Mouse (Mus musculus): ENCODE data around the gene Tenm3.
"Not testable (repeated sequence)": the region's sequence is repeated elsewhere in the genome, so short reads cannot be mapped to it uniquely, and the experiment has no call there.

The Tenm3 gene

GRCm38 (mm10) chr8:48203611-48204010 lies 640.1 kb downstream of the Tenm3 start:
- no peak for DNase-seq (ENCODE audit: low read depth)

DNA sequence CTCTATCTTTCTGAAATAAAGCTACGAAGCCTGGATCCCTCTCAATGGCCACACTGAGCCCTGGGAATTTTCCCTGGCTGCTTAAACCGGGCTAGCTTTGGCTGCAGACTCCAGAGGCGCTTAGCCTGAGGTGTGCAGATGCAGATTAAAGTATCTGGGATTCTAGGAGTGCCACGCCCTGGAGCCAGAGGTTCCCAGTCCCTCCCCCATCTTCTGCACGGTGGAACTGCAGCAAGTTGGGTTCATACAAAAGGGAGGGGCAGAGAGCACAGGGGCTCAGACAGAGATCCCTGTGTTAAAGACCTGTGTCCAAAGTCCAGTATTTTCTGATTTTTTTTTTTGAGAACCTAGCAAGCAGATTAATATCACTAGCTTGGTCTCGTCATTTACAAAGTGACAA lies 640.6 kb downstream of the Tenm3 start:
- no peak for DNase-seq (ENCODE audit: low read depth)

DNA sequence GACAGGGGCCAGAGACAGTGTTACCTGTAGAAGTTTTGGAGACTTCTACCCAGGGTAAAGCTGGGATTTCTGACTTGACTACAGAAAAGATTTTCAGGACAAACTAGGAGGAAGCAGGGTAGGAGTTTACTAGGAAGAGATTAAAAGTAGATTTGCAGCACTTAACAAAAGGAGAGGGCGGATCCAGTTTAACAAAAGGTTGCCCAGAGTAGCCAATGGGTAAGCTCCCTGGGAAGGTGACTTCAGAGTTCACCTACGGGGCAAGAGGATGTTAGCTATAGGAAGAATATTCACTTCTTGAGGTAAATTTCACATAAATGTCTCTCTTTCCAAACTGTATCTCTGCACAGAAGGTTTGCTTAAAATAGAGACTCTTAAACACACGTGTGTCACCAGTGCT lies 641.1 kb downstream of the Tenm3 start:
- no peak for DNase-seq (ENCODE audit: low read depth)

GRCm38 (mm10) chr8:48199171-48199570 lies 644.6 kb downstream of the Tenm3 start:
- no peak for DNase-seq (ENCODE audit: low read depth)

- DNase-seq (ENCODE audit: low read depth), result no peak
Measured at GRCm38 (mm10) chr8:48195971-48196370, 647.8 kb downstream of the Tenm3 start.

- DNase-seq (ENCODE audit: low read depth), result no peak
Measured at GRCm38 (mm10) chr8:48188586-48188985, 655.2 kb downstream of the Tenm3 start.

- DNase-seq (ENCODE audit: low read depth), result no peak
Measured at GRCm38 (mm10) chr8:48183758-48184157, 660.0 kb downstream of the Tenm3 start.

DNA sequence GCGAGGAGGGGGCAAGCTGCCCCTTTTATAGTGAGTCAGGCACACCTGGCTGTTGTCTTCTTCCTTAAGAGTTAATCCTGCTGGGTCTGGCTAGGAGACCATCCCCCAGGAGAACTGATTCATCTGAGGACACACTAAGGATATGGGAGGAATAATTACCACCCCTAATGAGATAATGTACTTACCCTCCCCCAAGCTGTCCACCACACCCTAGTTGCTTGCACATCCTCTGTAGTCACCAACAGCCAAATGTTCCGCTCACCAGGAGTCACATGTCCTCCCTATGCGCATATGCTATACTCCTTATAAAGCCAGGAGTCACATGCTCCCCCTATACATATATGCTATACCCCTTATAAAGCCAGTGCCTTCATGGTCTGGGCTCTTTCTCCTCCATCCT lies 662.8 kb downstream of the Tenm3 start:
- no peak for DNase-seq (ENCODE audit: low read depth)

GRCm38 (mm10) chr8:48180146-48180545 lies 663.6 kb downstream of the Tenm3 start:
- not testable (repeated sequence) for DNase-seq (ENCODE audit: low read depth)

GRCm38 (mm10) chr8:48178993-48179392 lies 664.8 kb downstream of the Tenm3 start:
- DNase-seq (ENCODE audit: low read depth), result no peak

DNA sequence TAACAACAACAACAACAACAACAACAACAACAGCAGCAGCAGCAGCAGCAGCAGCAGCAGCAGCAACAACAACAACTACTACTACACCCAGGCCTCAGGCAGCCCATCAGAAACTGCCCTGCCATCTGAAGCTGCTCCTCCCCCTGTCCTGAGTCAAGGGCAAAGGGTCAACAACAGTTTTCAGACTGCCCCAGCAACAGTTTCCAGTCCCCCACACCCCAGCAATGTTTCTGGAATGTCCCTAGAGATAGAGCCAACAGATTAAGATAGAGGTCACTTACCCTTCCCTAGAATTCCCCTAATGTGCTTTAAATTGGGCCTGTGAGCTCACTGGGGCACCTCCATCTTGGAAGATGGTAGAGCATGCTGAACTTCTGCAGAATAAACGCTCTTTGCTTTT lies 665.9 kb downstream of the Tenm3 start:
- no peak for DNase-seq (ENCODE audit: low read depth)

All from 416B (cell line).